Mouse (Mus musculus): ENCODE measurements around the gene Snx32.

DNA sequence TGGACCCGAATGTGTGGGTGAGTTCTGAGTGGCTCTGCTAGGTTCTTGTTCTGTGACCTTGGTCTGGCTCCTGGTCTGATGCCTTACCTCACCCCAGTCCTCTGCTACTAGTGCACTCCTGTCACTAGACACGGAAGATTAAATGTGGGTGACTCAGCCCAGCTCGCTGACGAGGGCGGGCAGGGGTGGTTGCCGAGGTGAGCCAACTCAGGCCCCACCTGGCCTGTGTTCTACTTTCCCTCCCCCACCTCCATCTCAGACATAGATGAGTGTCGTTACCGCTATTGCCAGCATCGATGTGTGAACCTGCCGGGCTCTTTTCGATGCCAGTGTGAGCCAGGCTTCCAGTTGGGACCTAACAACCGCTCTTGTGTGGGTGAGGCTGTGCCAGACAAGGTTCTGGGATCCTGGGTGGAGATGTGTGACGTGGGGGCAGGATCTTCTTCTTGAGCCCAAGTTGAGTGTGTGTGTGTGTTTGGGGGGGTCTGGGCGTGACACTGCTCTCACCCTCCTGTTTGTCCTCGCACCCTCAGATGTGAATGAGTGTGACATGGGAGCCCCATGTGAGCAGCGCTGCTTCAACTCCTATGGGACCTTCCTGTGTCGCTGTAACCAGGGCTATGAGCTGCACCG lies 32.6 kb downstream of the Snx32 start:
- TF ChIP-seq CTCF (IDR thresholded peaks at IDR 0.05; ENCODE audit: low read depth, low read length) (no peak), GATA1 (IDR thresholded peaks at IDR 0.05; ENCODE audit: borderline replicate concordance, low read length) (no peak), TAL1 (conservative IDR thresholded peaks at IDR 0.05; ENCODE audit: low read depth, low read length) (no peak), POLR2AphosphoS5 (IDR thresholded peaks at IDR 0.05; ENCODE audit: insufficient replicate concordance, low read depth, low read length) (no peak)
